Mouse (Mus musculus): ENCODE data around the gene Tsc22d4. TPM values are rescaled to one million over a fixed set of nuclear protein-coding genes. Genes with fewer than 3 reads are reported as not detected.
A peak's percentile ranks its signal among the peaks of the same experiment; 100 is the strongest.

Tsc22d4 gene
- polyA plus RNA-seq, 1 experiment from 2014 or later: 144 TPM

- Histone ChIP-seq H3K4me2 (ENCODE audit: low read length) (no peak overlapping the region), H3K9ac (ENCODE audit: low read length) (0 out of 2 replicates have a peak overlapping the region, but pooled peaks have one; percentile 30), H3K4me3 (ENCODE audit: control insufficient read depth in 1 of 2, insufficient read depth in 1 of 2, low read depth in 1 of 2, low read length in 2 of 2) (no peak overlapping the region), H3K4me1 (ENCODE audit: control insufficient read depth in 2 of 2, insufficient read depth in 2 of 2, low read length in 2 of 2) (peaks cover 19 to 44% of the 10 kb centered on the region in 2 experiments), H3K27me3 (ENCODE audit: control insufficient read depth, insufficient read depth, low read length) (no peaks in the 10 kb centered on the region), H3K9me3 (ENCODE audit: control insufficient read depth, low read length) (no peaks in the 10 kb centered on the region), H3K36me3 (ENCODE audit: control insufficient read depth, insufficient read depth, low read length) (peaks cover 58% of the 10 kb centered on the region), H3K27ac (replicated peaks in 1 of 2; ENCODE audit: control insufficient read depth in 1 of 2, insufficient read depth in 1 of 2, low read depth in 2 of 2, low read length in 2 of 2) (peak overlapping the region in 1 of 2 experiments; percentile 61; a peak in 1 of 4 replicates)
- peak; percentile 64 for ATAC-seq (ENCODE audit: insufficient number of reproducible peaks, insufficient read depth, low FRiP score, low read depth)
- WGBS: 47% methylated on average over 6 of the region's 6 CpGs
Measured at GRCm38 (mm10) chr5:137757887-137758286, 12.4 kb downstream of the Tsc22d4 start.

- Histone ChIP-seq H3K9ac (ENCODE audit: low read length) (no peak overlapping the region), H3K9me3 (ENCODE audit: control insufficient read depth, low read length) (no peaks in the 10 kb centered on the region), H3K4me3 (ENCODE audit: control insufficient read depth in 1 of 2, insufficient read depth in 1 of 2, low read depth in 1 of 2, low read length in 2 of 2) (no peak overlapping the region), H3K4me2 (ENCODE audit: low read length) (no peak overlapping the region), H3K36me3 (ENCODE audit: control insufficient read depth, insufficient read depth, low read length) (peaks cover 47% of the 10 kb centered on the region), H3K4me1 (ENCODE audit: control insufficient read depth in 2 of 2, insufficient read depth in 2 of 2, low read length in 2 of 2) (peaks cover 14 to 34% of the 10 kb centered on the region in 2 experiments), H3K27me3 (ENCODE audit: control insufficient read depth, insufficient read depth, low read length) (no peaks in the 10 kb centered on the region), H3K27ac (replicated peaks in 1 of 2; ENCODE audit: control insufficient read depth in 1 of 2, insufficient read depth in 1 of 2, low read depth in 2 of 2, low read length in 2 of 2) (0 out of 4 replicates have a peak overlapping the region, but pooled peaks of 1 of the 2 experiments have one; percentile 24)
- ATAC-seq (ENCODE audit: insufficient number of reproducible peaks, insufficient read depth, low FRiP score, low read depth): no peak
- 89% methylated on average over 19 of the region's 19 CpGs for WGBS
Measured at GRCm38 (mm10) chr5:137758921-137759534, 13.5 kb downstream of the Tsc22d4 start.

- H3K36me3 ChIP-seq (ENCODE audit: control insufficient read depth, insufficient read depth, low read length): peaks cover 41% of the 10 kb centered on the region
- no peaks in the 10 kb centered on the region for H3K9me3 ChIP-seq (ENCODE audit: control insufficient read depth, low read length)
- no peak overlapping the region for H3K4me2 ChIP-seq (ENCODE audit: low read length)
- peak; percentile 31 for ATAC-seq (ENCODE audit: insufficient number of reproducible peaks, insufficient read depth, low FRiP score, low read depth)
- H3K4me3 ChIP-seq (ENCODE audit: control insufficient read depth in 1 of 2, insufficient read depth in 1 of 2, low read depth in 1 of 2, low read length in 2 of 2): no peak overlapping the region
- H3K27me3 ChIP-seq (ENCODE audit: control insufficient read depth, insufficient read depth, low read length): no peaks in the 10 kb centered on the region
- H3K9ac ChIP-seq (ENCODE audit: low read length): no peak overlapping the region
- peaks cover 14 to 34% of the 10 kb centered on the region in 2 experiments for H3K4me1 ChIP-seq (ENCODE audit: control insufficient read depth in 2 of 2, insufficient read depth in 2 of 2, low read length in 2 of 2)
- no peak overlapping the region for H3K27ac ChIP-seq (replicated peaks in 1 of 2; ENCODE audit: control insufficient read depth in 1 of 2, insufficient read depth in 1 of 2, low read depth in 2 of 2, low read length in 2 of 2)
- WGBS: 42% methylated on average over 4 of the region's 4 CpGs
Measured at GRCm38 (mm10) chr5:137759971-137760412, 14.5 kb downstream of the Tsc22d4 start.

GRCm38 (mm10) chr5:137764609-137765340 lies 19.2 kb downstream of the Tsc22d4 start:
- no peaks in the 10 kb centered on the region for H3K27me3 ChIP-seq (ENCODE audit: control insufficient read depth, insufficient read depth, low read length)
- peaks cover 2 to 4% of the 10 kb centered on the region in 2 experiments; a peak in 2 of 4 replicates for H3K4me1 ChIP-seq (ENCODE audit: control insufficient read depth in 2 of 2, insufficient read depth in 2 of 2, low read length in 2 of 2)
- H3K4me3 ChIP-seq (ENCODE audit: control insufficient read depth in 1 of 2, insufficient read depth in 1 of 2, low read depth in 1 of 2, low read length in 2 of 2): no peak overlapping the region
- ATAC-seq (ENCODE audit: insufficient number of reproducible peaks, insufficient read depth, low FRiP score, low read depth): no peak
- peaks cover 2% of the 10 kb centered on the region for H3K36me3 ChIP-seq (ENCODE audit: control insufficient read depth, insufficient read depth, low read length)
- H3K9ac ChIP-seq (ENCODE audit: low read length): no peak overlapping the region
- peaks cover 3% of the 10 kb centered on the region; the same call in 1 of the 2 replicates for H3K9me3 ChIP-seq (ENCODE audit: control insufficient read depth, low read length)
- no peak overlapping the region for H3K4me2 ChIP-seq (ENCODE audit: low read length)
- H3K27ac ChIP-seq (replicated peaks in 1 of 2; ENCODE audit: control insufficient read depth in 1 of 2, insufficient read depth in 1 of 2, low read depth in 2 of 2, low read length in 2 of 2): no peak overlapping the region
- WGBS: 51% methylated on average over 9 of the region's 9 CpGs

- Histone ChIP-seq H3K9ac (ENCODE audit: low read length) (no peak overlapping the region), H3K4me1 (ENCODE audit: control insufficient read depth in 2 of 2, insufficient read depth in 2 of 2, low read length in 2 of 2) (no peaks in the 10 kb centered on the region), H3K27ac (replicated peaks in 1 of 2; ENCODE audit: control insufficient read depth in 1 of 2, insufficient read depth in 1 of 2, low read depth in 2 of 2, low read length in 2 of 2) (no peak overlapping the region), H3K4me2 (ENCODE audit: low read length) (no peak overlapping the region), H3K27me3 (ENCODE audit: control insufficient read depth, insufficient read depth, low read length) (no peaks in the 10 kb centered on the region), H3K36me3 (ENCODE audit: control insufficient read depth, insufficient read depth, low read length) (no peaks in the 10 kb centered on the region), H3K9me3 (ENCODE audit: control insufficient read depth, low read length) (peaks cover 3% of the 10 kb centered on the region; the same call in 1 of the 2 replicates), H3K4me3 (ENCODE audit: control insufficient read depth in 1 of 2, insufficient read depth in 1 of 2, low read depth in 1 of 2, low read length in 2 of 2) (no peak overlapping the region)
- ATAC-seq (ENCODE audit: insufficient number of reproducible peaks, insufficient read depth, low FRiP score, low read depth): no peak
- WGBS: 63% methylated on average over 3 of the region's 3 CpGs
Measured at GRCm38 (mm10) chr5:137766270-137766669, 20.7 kb downstream of the Tsc22d4 start.

- Histone ChIP-seq H3K4me2 (ENCODE audit: low read length) (no peak overlapping the region), H3K27ac (replicated peaks in 1 of 2; ENCODE audit: control insufficient read depth in 1 of 2, insufficient read depth in 1 of 2, low read depth in 2 of 2, low read length in 2 of 2) (no peak overlapping the region), H3K9me3 (ENCODE audit: control insufficient read depth, low read length) (peaks cover 3% of the 10 kb centered on the region; the same call in 1 of the 2 replicates), H3K36me3 (ENCODE audit: control insufficient read depth, insufficient read depth, low read length) (no peaks in the 10 kb centered on the region), H3K27me3 (ENCODE audit: control insufficient read depth, insufficient read depth, low read length) (no peaks in the 10 kb centered on the region), H3K4me1 (ENCODE audit: control insufficient read depth in 2 of 2, insufficient read depth in 2 of 2, low read length in 2 of 2) (no peaks in the 10 kb centered on the region), H3K4me3 (ENCODE audit: control insufficient read depth in 1 of 2, insufficient read depth in 1 of 2, low read depth in 1 of 2, low read length in 2 of 2) (no peak overlapping the region), H3K9ac (ENCODE audit: low read length) (no peak overlapping the region)
- 76% methylated on average over 1 of the region's 1 CpGs for WGBS
- no peak for ATAC-seq (ENCODE audit: insufficient number of reproducible peaks, insufficient read depth, low FRiP score, low read depth)
Measured at GRCm38 (mm10) chr5:137768475-137768874, 22.9 kb downstream of the Tsc22d4 start.

GRCm38 (mm10) chr5:137770709-137771108 lies 25.2 kb downstream of the Tsc22d4 start:
- WGBS: 43% methylated on average over 2 of the region's 2 CpGs
- Histone ChIP-seq H3K4me3 (ENCODE audit: control insufficient read depth in 1 of 2, insufficient read depth in 1 of 2, low read depth in 1 of 2, low read length in 2 of 2) (no peak overlapping the region), H3K27ac (replicated peaks in 1 of 2; ENCODE audit: control insufficient read depth in 1 of 2, insufficient read depth in 1 of 2, low read depth in 2 of 2, low read length in 2 of 2) (no peak overlapping the region), H3K9ac (ENCODE audit: low read length) (no peak overlapping the region), H3K36me3 (ENCODE audit: control insufficient read depth, insufficient read depth, low read length) (no peaks in the 10 kb centered on the region), H3K27me3 (ENCODE audit: control insufficient read depth, insufficient read depth, low read length) (no peaks in the 10 kb centered on the region), H3K4me2 (ENCODE audit: low read length) (no peak overlapping the region), H3K9me3 (ENCODE audit: control insufficient read depth, low read length) (peaks cover 3% of the 10 kb centered on the region; the same call in 1 of the 2 replicates), H3K4me1 (ENCODE audit: control insufficient read depth in 2 of 2, insufficient read depth in 2 of 2, low read length in 2 of 2) (no peaks in the 10 kb centered on the region)
- no peak for ATAC-seq (ENCODE audit: insufficient number of reproducible peaks, insufficient read depth, low FRiP score, low read depth)
